Comparison of ENCODE assay signal across 32 mouse cellular contexts in genomic region chrX:169450159-169450558, GRCm38 (mm10).
"Had no signal": no experiment of that assay in that cellular context is flagged by ENCODE, and none has a peak within 500 bp of the region (broad histone marks: within the 10 kb centered on the region; RNA-seq: fewer than 3 reads in every experiment).

No protein-coding gene starts in this region.

- H3K9me3 ChIP-seq: limb, embryonic 10.5 days; limb, embryonic 12.5 days; limb, embryonic 13.5 days; limb, embryonic 15.5 days; liver, embryonic 12.5 days; liver, embryonic 13.5 days; liver, embryonic 15.5 days; lung, embryonic 15.5 days; megakaryocyte, embryonic 14.5 days; midbrain, embryonic 10.5 days; midbrain, embryonic 12.5 days; midbrain, embryonic 13.5 days; midbrain, embryonic 15.5 days had no signal

- H3K4me1 ChIP-seq: limb, embryonic 10.5 days; limb, embryonic 12.5 days; limb, embryonic 13.5 days; limb, embryonic 15.5 days; liver, embryonic 12.5 days; liver, embryonic 13.5 days; liver, embryonic 15.5 days; lung, embryonic 15.5 days; megakaryocyte, embryonic 14.5 days; midbrain, embryonic 10.5 days; midbrain, embryonic 12.5 days; midbrain, embryonic 13.5 days; midbrain, embryonic 15.5 days had no signal

- H3K36me3 ChIP-seq: limb, embryonic 10.5 days; limb, embryonic 12.5 days; limb, embryonic 13.5 days; limb, embryonic 15.5 days; liver, embryonic 12.5 days; liver, embryonic 13.5 days; liver, embryonic 15.5 days; lung, embryonic 15.5 days; midbrain, embryonic 10.5 days; midbrain, embryonic 12.5 days; midbrain, embryonic 13.5 days; midbrain, embryonic 15.5 days had no signal

- H3K27ac ChIP-seq: left cerebral cortex, adult 2 months; limb, embryonic 10.5 days; limb, embryonic 12.5 days; limb, embryonic 13.5 days; limb, embryonic 15.5 days; liver, embryonic 12.5 days; liver, embryonic 13.5 days; liver, embryonic 14.5 days; liver, embryonic 15.5 days; lung, embryonic 15.5 days; macrophage; midbrain, embryonic 10.5 days; midbrain, embryonic 12.5 days; midbrain, embryonic 13.5 days; midbrain, embryonic 15.5 days had no signal

- DNase-seq: left cerebral cortex, postnatal 4 days; liver; liver, embryonic 13.5 days; liver, postnatal 0 days; lung, adult 18-20 months; lung, adult 2 months; lung, embryonic 14.5 days; lung, postnatal 10 days; lung, postnatal 14 days; lung, postnatal 36 days; lung, postnatal 4 days; midbrain, embryonic 14.5 days had no signal

- H3K4me3 ChIP-seq: left cerebral cortex, adult 2 months; limb, embryonic 10.5 days; limb, embryonic 12.5 days; limb, embryonic 13.5 days; limb, embryonic 15.5 days; liver, embryonic 12.5 days; liver, embryonic 13.5 days; liver, embryonic 15.5 days; lung, embryonic 15.5 days; megakaryocyte, embryonic 14.5 days; midbrain, embryonic 10.5 days; midbrain, embryonic 12.5 days; midbrain, embryonic 13.5 days; midbrain, embryonic 15.5 days; myocyte had no signal

- ATAC-seq: liver, embryonic 12.5 days; liver, postnatal 0 days; lung, postnatal 0 days; midbrain, embryonic 13.5 days; midbrain, embryonic 15.5 days; midbrain, embryonic 16.5 days had no signal

- H3K4me2 ChIP-seq: limb, embryonic 12.5 days; limb, embryonic 13.5 days; limb, embryonic 15.5 days; liver, embryonic 11.5 days; liver, embryonic 12.5 days; liver, embryonic 13.5 days; liver, embryonic 15.5 days; lung, embryonic 14.5 days; lung, embryonic 15.5 days; midbrain, embryonic 11.5 days; midbrain, embryonic 12.5 days; midbrain, embryonic 13.5 days; midbrain, embryonic 15.5 days had no signal

- H3K27me3 ChIP-seq: limb, embryonic 15.5 days; liver, embryonic 12.5 days; liver, embryonic 13.5 days; liver, embryonic 15.5 days; lung, embryonic 15.5 days; midbrain, embryonic 15.5 days had no signal

- H3K9ac ChIP-seq: limb, embryonic 12.5 days; limb, embryonic 13.5 days; limb, embryonic 15.5 days; liver, embryonic 12.5 days; liver, embryonic 13.5 days; liver, embryonic 14.5 days; liver, embryonic 15.5 days; liver, postnatal 0 days; lung, embryonic 14.5 days; lung, embryonic 15.5 days; midbrain, embryonic 12.5 days; midbrain, embryonic 13.5 days; midbrain, embryonic 15.5 days had no signal
